Mouse (Mus musculus): ENCODE measurements around the gene Cmtm4. TPM values are rescaled to one million over a fixed set of nuclear protein-coding genes. Genes with fewer than 3 reads are reported as not detected.

Cmtm4 gene
- polyA plus RNA-seq, 1 experiment from 2014 or later, result 4.6 TPM

DNA sequence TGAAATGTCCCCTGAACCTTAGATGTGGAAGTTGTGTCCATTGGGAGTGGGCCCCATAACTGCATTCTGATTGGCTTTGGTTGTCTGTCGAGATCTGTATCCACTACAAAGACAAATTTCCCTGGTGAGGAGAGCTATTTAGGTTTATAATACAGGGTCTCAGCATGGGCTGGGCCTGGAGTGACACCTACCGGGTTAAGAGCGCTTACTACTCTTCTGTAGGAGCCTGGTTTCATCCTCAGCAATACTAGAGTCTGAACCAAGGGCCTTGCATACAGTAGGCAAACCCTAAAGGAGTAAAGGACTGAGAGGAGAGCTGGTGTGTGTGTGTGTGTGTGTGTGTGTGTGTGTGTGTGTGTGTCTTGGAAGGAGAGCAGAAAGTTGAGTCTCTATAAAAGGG, 18.6 kb upstream of the Cmtm4 start:
- DNase-seq (ENCODE audit: low spot score), result no peak
- Histone ChIP-seq H3K27ac (replicated peaks) (no peak overlapping the region), H3K9me3 (ENCODE audit: control insufficient read depth, low read length) (no peaks in the 10 kb centered on the region), H3K4me1 (replicated peaks; ENCODE audit: control insufficient read depth, insufficient read depth) (no peaks in the 10 kb centered on the region), H3K9ac (ENCODE audit: low read length) (no peak overlapping the region), H3K27me3 (ENCODE audit: control insufficient read depth, insufficient read depth, low read length) (no peaks in the 10 kb centered on the region), H3K36me3 (ENCODE audit: control insufficient read depth, insufficient read depth, low read length) (no peaks in the 10 kb centered on the region), H3K4me3 (ENCODE audit: low read depth, low read length) (no peak overlapping the region), H3K4me2 (replicated peaks; ENCODE audit: low read depth) (no peak overlapping the region)
- 53% methylated on average over 3 of the region's 3 CpGs for WGBS
- TF ChIP-seq EP300 (optimal IDR thresholded peaks at IDR 0.05), result no peak
- TF ChIP-seq CTCF (IDR thresholded peaks at IDR 0.05; ENCODE audit: low read depth), result peak; percentile 51
- ATAC-seq (ENCODE audit: low FRiP score, low TSS enrichment), result 0 out of 2 replicates have a peak, but pooled peaks have one; percentile 24

DNA sequence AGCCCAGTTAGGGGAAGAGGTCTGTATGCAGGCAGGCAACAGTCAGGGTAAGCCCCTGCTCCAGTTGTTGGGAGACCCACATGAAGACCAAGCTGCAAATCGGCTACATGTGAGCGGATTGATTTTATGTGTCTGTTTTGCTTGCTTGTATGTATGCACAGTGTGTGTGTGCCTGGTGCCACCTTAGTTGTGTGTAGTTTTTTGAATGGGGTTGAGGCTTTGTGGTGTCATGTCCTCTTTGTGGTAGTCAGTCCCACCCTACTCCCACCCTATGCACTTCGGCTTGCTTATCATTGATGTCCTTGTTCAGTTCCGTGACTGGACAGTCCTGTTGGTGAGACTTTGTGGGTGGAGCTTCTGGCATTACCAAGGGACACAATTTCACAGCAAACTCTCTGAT, 18.2 kb upstream of the Cmtm4 start:
- WGBS, result 54% methylated on average over 4 of the region's 4 CpGs
- Histone ChIP-seq H3K27ac (replicated peaks) (no peak overlapping the region), H3K4me2 (replicated peaks; ENCODE audit: low read depth) (no peak overlapping the region), H3K27me3 (ENCODE audit: control insufficient read depth, insufficient read depth, low read length) (no peaks in the 10 kb centered on the region), H3K4me1 (replicated peaks; ENCODE audit: control insufficient read depth, insufficient read depth) (no peaks in the 10 kb centered on the region), H3K9ac (ENCODE audit: low read length) (no peak overlapping the region), H3K9me3 (ENCODE audit: control insufficient read depth, low read length) (no peaks in the 10 kb centered on the region), H3K4me3 (ENCODE audit: low read depth, low read length) (no peak overlapping the region), H3K36me3 (ENCODE audit: control insufficient read depth, insufficient read depth, low read length) (no peaks in the 10 kb centered on the region)
- ATAC-seq (ENCODE audit: low FRiP score, low TSS enrichment), result peak; percentile 19; the same call in 1 of the 2 replicates
- DNase-seq (ENCODE audit: low spot score), result no peak
- TF ChIP-seq EP300 (optimal IDR thresholded peaks at IDR 0.05) (no peak), CTCF (IDR thresholded peaks at IDR 0.05; ENCODE audit: low read depth) (no peak)

DNA sequence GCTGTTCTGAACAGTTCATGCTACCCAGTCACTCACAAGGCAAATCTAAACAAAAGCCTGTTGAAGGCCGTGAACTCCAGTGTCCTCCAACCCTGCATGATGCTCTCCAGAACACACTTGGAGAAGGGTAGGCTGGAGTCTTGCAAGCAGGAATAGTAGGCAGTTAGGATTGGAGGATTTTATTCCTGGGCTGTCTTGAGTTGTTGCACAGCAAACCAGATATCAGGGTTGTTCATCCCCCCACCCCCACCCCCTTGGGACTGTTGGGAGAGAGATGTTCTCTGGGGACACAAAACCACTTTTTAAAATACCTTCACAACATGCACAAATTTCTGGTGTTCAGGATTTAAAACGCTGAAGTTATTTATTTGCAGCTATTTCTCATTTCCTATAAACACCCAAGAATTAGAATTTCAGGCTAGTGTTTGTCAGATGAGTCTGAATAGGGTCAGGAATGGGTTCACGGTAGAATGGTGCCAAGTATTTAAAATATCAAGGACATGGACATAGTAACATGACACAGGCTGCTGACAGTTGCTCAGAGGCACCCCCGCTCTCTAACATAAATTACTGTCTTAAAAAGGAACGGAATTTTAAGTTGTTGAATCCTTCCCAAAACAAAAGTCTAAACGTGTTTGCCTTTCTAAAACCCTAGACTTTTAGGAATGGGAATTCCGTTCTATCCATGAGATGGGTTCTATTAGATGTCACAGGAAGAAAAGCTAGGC, 17.4 kb upstream of the Cmtm4 start:
- ATAC-seq (ENCODE audit: low FRiP score, low TSS enrichment) (no peak), DNase-seq (ENCODE audit: low spot score) (no peak)
- H3K4me1 ChIP-seq (replicated peaks; ENCODE audit: control insufficient read depth, insufficient read depth), result no peaks in the 10 kb centered on the region
- no peak overlapping the region for H3K27ac ChIP-seq (replicated peaks)
- 30% methylated on average over 7 of the region's 7 CpGs for WGBS
- H3K4me2 ChIP-seq (replicated peaks; ENCODE audit: low read depth), result no peak overlapping the region
- no peaks in the 10 kb centered on the region for H3K27me3 ChIP-seq (ENCODE audit: control insufficient read depth, insufficient read depth, low read length)
- H3K4me3 ChIP-seq (ENCODE audit: low read depth, low read length), result no peak overlapping the region
- no peaks in the 10 kb centered on the region for H3K9me3 ChIP-seq (ENCODE audit: control insufficient read depth, low read length)
- no peak overlapping the region for H3K9ac ChIP-seq (ENCODE audit: low read length)
- no peaks in the 10 kb centered on the region for H3K36me3 ChIP-seq (ENCODE audit: control insufficient read depth, insufficient read depth, low read length)
- TF ChIP-seq CTCF (IDR thresholded peaks at IDR 0.05; ENCODE audit: low read depth) (no peak), EP300 (optimal IDR thresholded peaks at IDR 0.05) (no peak)

DNA sequence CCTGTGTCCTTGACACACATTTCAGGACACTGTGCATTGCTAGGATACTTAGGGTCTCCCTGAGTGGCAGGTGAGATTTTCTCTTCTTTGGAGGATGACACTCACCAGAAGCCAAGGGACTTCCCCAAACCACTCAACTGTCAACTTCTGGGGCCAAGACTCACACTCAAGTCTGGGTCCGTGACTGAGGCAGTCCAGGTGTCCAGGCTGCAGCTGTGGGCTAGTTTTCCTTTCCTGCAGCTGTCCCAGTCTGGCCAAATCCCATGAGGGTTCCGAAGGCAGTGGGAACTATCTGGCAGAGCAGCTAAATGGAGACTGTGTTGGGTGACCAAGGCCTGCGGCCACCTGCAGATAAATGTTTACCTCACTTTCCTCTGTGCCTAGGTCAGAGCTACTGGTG, 16.4 kb upstream of the Cmtm4 start:
- H3K27me3 ChIP-seq (ENCODE audit: control insufficient read depth, insufficient read depth, low read length), result no peaks in the 10 kb centered on the region
- no peak for TF ChIP-seq CTCF (IDR thresholded peaks at IDR 0.05; ENCODE audit: low read depth)
- no peak for TF ChIP-seq EP300 (optimal IDR thresholded peaks at IDR 0.05)
- no peaks in the 10 kb centered on the region for H3K36me3 ChIP-seq (ENCODE audit: control insufficient read depth, insufficient read depth, low read length)
- DNase-seq (ENCODE audit: low spot score) (no peak), ATAC-seq (ENCODE audit: low FRiP score, low TSS enrichment) (no peak)
- no peak overlapping the region for H3K27ac ChIP-seq (replicated peaks)
- H3K4me1 ChIP-seq (replicated peaks; ENCODE audit: control insufficient read depth, insufficient read depth), result no peaks in the 10 kb centered on the region
- no peak overlapping the region for H3K4me2 ChIP-seq (replicated peaks; ENCODE audit: low read depth)
- WGBS, result 70% methylated on average over 3 of the region's 3 CpGs
- H3K9me3 ChIP-seq (ENCODE audit: control insufficient read depth, low read length), result no peaks in the 10 kb centered on the region
- no peak overlapping the region for H3K9ac ChIP-seq (ENCODE audit: low read length)
- no peak overlapping the region for H3K4me3 ChIP-seq (ENCODE audit: low read depth, low read length)

DNA sequence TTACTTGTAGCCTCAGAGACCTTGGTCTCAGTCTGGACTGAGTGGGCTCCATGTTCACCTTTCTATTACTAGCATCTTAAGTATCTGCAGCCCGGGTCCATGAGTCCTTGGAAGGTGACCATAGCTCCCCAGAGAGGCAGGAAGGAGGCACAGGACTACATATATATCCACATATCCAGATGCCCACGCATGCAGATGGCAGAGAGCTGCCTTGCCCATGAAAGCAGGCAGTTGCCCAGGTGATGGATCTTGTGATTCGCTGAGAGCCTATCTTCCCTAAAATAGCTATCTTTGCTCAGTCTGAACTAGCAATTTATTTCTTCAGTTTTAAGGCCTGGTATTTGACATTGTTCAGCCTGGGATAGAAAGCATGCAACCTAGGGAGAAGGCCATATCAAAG, 15.9 kb upstream of the Cmtm4 start:
- WGBS, result 80% methylated on average over 3 of the region's 3 CpGs
- no peaks in the 10 kb centered on the region for H3K27me3 ChIP-seq (ENCODE audit: control insufficient read depth, insufficient read depth, low read length)
- no peak for TF ChIP-seq EP300 (optimal IDR thresholded peaks at IDR 0.05)
- no peak for TF ChIP-seq CTCF (IDR thresholded peaks at IDR 0.05; ENCODE audit: low read depth)

DNA sequence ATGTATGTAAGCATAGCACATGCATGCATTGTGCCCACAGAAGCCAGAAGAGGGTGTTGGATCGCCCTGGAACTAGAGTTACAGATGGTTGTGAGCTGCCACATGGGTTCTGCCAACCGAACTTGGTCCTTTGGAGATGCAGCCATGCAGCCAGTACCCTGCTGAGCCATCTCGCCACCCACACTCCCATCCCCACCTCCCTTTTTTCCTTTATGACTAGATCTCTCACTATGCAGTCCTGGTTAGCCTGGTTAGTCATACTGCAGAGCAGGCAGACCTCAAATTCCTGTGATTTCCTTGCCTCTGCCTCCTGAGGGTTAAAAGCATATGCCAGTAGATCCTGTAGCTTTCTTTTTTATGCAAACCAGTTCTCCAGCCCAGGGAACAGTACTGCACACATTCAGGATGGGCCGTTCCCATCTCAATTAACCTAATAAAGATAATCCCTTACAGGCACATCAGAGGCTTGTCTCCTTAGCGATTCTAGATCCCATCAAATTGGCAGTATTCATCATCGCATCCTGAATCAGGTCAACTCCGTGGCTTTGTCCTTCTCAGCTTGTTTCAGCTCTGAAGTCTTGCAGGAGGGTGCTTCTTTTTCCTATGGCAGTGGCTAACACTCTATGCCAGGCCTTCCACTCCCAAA, 15.1 kb upstream of the Cmtm4 start:
- Histone ChIP-seq H3K9ac (ENCODE audit: low read length) (no peak overlapping the region), H3K9me3 (ENCODE audit: control insufficient read depth, low read length) (no peaks in the 10 kb centered on the region), H3K4me2 (replicated peaks; ENCODE audit: low read depth) (no peak overlapping the region), H3K27me3 (ENCODE audit: control insufficient read depth, insufficient read depth, low read length) (no peaks in the 10 kb centered on the region), H3K36me3 (ENCODE audit: control insufficient read depth, insufficient read depth, low read length) (no peaks in the 10 kb centered on the region), H3K4me1 (replicated peaks; ENCODE audit: control insufficient read depth, insufficient read depth) (no peaks in the 10 kb centered on the region), H3K4me3 (ENCODE audit: low read depth, low read length) (no peak overlapping the region), H3K27ac (replicated peaks) (no peak overlapping the region)
- no peak for DNase-seq (ENCODE audit: low spot score)
- TF ChIP-seq CTCF (IDR thresholded peaks at IDR 0.05; ENCODE audit: low read depth) (no peak), EP300 (optimal IDR thresholded peaks at IDR 0.05) (no peak)
- WGBS, result 64% methylated on average over 7 of the region's 7 CpGs
- ATAC-seq (ENCODE audit: low FRiP score, low TSS enrichment), result no peak

More for the DNA sequence above, 15.9 kb upstream of the Cmtm4 start:
- H3K4me2 ChIP-seq (replicated peaks; ENCODE audit: low read depth), result no peak overlapping the region
- no peaks in the 10 kb centered on the region for H3K36me3 ChIP-seq (ENCODE audit: control insufficient read depth, insufficient read depth, low read length)
- no peak overlapping the region for H3K9ac ChIP-seq (ENCODE audit: low read length)
- ATAC-seq (ENCODE audit: low FRiP score, low TSS enrichment) (no peak), DNase-seq (ENCODE audit: low spot score) (no peak)
- H3K9me3 ChIP-seq (ENCODE audit: control insufficient read depth, low read length), result no peaks in the 10 kb centered on the region
- H3K4me3 ChIP-seq (ENCODE audit: low read depth, low read length), result no peak overlapping the region
- H3K27ac ChIP-seq (replicated peaks), result no peak overlapping the region
- no peaks in the 10 kb centered on the region for H3K4me1 ChIP-seq (replicated peaks; ENCODE audit: control insufficient read depth, insufficient read depth)

All from stomach, postnatal 0 days (tissue).